Comparison of ENCODE assay signal across 8 mouse cellular contexts in the genomic region with DNA sequence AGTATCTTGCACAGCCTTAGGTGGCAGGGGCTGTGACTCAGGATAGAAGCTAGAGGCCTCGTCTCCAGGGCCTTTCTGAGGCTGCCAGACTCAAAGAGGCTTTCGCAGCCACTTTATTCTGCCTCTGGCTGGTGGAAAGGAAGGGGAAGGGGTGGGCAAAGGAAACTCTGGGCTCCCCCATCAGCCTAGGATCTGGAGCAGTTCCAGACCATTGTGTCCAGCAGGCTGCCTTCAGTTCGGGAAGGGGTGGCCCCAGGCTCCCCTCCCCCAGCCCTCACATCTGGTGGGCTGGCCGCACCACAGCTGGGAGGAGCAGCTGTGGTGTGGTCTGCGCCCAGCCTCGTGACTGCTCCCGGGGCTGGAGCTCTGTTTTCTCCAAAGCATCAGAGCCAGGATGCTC. TPM values are rescaled to one million over a fixed set of nuclear protein-coding genes. Genes with fewer than 3 reads are reported as not detected.
DNase-seq lines count a peak whose midpoint lies in the region; ATAC-seq and TF ChIP-seq lines count a peak whose summit lies in the region.

No protein-coding gene starts in this region.

- peaks cover 20% of the 10 kb centered on the region for H3K36me3 ChIP-seq in midbrain, embryonic 13.5 days
- H3K36me3 ChIP-seq in midbrain, embryonic 14.5 days (ENCODE audit: control insufficient read depth, insufficient read depth, low read length), result 0 out of 2 replicates have a peak, but pooled peaks cover 10% of the 10 kb centered on the region
- peaks cover 24% of the 10 kb centered on the region for H3K36me3 ChIP-seq in intestine, embryonic 16.5 days (ENCODE audit: control insufficient read depth, insufficient read depth, low read length)
- H3K36me3 ChIP-seq in liver, embryonic 16.5 days (ENCODE audit: control insufficient read depth, insufficient read depth), result no peaks in the 10 kb centered on the region

- H3K9me3 ChIP-seq in midbrain, embryonic 13.5 days, result no peaks in the 10 kb centered on the region
- no peaks in the 10 kb centered on the region for H3K9me3 ChIP-seq in midbrain, embryonic 14.5 days (ENCODE audit: control insufficient read depth, low read length)
- H3K9me3 ChIP-seq in intestine, embryonic 16.5 days (ENCODE audit: control insufficient read depth, low read length), result no peaks in the 10 kb centered on the region
- no peaks in the 10 kb centered on the region for H3K9me3 ChIP-seq in liver, embryonic 16.5 days (replicated peaks; ENCODE audit: control insufficient read depth, low read length)

- 16% methylated on average over 7 of the region's 7 CpGs for WGBS in midbrain, embryonic 13.5 days
- 14% methylated on average over 7 of the region's 7 CpGs for WGBS in midbrain, embryonic 14.5 days
- 32% methylated on average over 7 of the region's 7 CpGs for WGBS in intestine, embryonic 16.5 days
- 23% methylated on average over 7 of the region's 7 CpGs for WGBS in liver, embryonic 16.5 days (ENCODE audit: insufficient replicate concordance)

- H3K9ac ChIP-seq in midbrain, embryonic 13.5 days (replicated peaks), result peak overlapping the region; percentile 32; the same call in 1 of the 2 replicates
- H3K9ac ChIP-seq in midbrain, embryonic 14.5 days (replicated peaks; ENCODE audit: low read length), result no peak overlapping the region
- H3K9ac ChIP-seq in intestine, embryonic 16.5 days (ENCODE audit: low read depth, low read length), result peak overlapping the region; percentile 23; the same call in 1 of the 2 replicates
- no peak overlapping the region for H3K9ac ChIP-seq in liver, embryonic 16.5 days (ENCODE audit: low read depth, low read length)

- peaks cover 30% of the 10 kb centered on the region for H3K4me1 ChIP-seq in midbrain, embryonic 13.5 days (replicated peaks)
- peaks cover 16% of the 10 kb centered on the region for H3K4me1 ChIP-seq in midbrain, embryonic 14.5 days (ENCODE audit: control insufficient read depth, insufficient read depth, low read length)
- H3K4me1 ChIP-seq in intestine, embryonic 16.5 days (ENCODE audit: control insufficient read depth, insufficient read depth, low read length), result peaks cover 39% of the 10 kb centered on the region
- H3K4me1 ChIP-seq in liver, embryonic 16.5 days (ENCODE audit: control insufficient read depth, low read depth, low read length), result no peaks in the 10 kb centered on the region; the same call in none of the 2 replicates

- no peak overlapping the region for H3K4me3 ChIP-seq in midbrain, embryonic 13.5 days (replicated peaks)
- no peak overlapping the region for H3K4me3 ChIP-seq in midbrain, embryonic 14.5 days (replicated peaks; ENCODE audit: low read depth, low read length)
- peak overlapping the region; percentile 64 for H3K4me3 ChIP-seq in gastrocnemius, adult 2 months
- H3K4me3 ChIP-seq in intestine, embryonic 16.5 days (ENCODE audit: low read length), result no peak overlapping the region
- H3K4me3 ChIP-seq in liver, embryonic 16.5 days (ENCODE audit: low read depth, low read length), result no peak overlapping the region

- ATAC-seq in midbrain, embryonic 13.5 days, result no peak
- ATAC-seq in midbrain, embryonic 14.5 days (ENCODE audit: low FRiP score, low TSS enrichment), result no peak
- peak; percentile 29; the same call in 1 of the 2 replicates for ATAC-seq in intestine, embryonic 16.5 days
- ATAC-seq in liver, embryonic 16.5 days (ENCODE audit: low read depth), result peak; percentile 30; the same call in 1 of the 2 replicates
- no peak for ATAC-seq in erythroblast, adult 5-6 weeks (replicated peaks; ENCODE audit: low FRiP score, poor library complexity, severe bottlenecking)
- ATAC-seq in megakaryocyte, adult 5-6 weeks (ENCODE audit: poor library complexity, severe bottlenecking), result no peak

- no peak for TF ChIP-seq CTCF in gastrocnemius, adult 2 months (IDR thresholded peaks at IDR 0.05)

- peaks cover 7% of the 10 kb centered on the region; the same call in 1 of the 2 replicates for H3K27me3 ChIP-seq in midbrain, embryonic 13.5 days
- no peaks in the 10 kb centered on the region for H3K27me3 ChIP-seq in midbrain, embryonic 14.5 days (ENCODE audit: control insufficient read depth, insufficient read depth, low read length)
- H3K27me3 ChIP-seq in intestine, embryonic 16.5 days (replicated peaks; ENCODE audit: control insufficient read depth, insufficient read depth, low read length), result no peaks in the 10 kb centered on the region
- H3K27me3 ChIP-seq in liver, embryonic 16.5 days (ENCODE audit: control insufficient read depth, insufficient read depth, low read depth, low read length), result peaks cover 31% of the 10 kb centered on the region

- DNase-seq in midbrain, embryonic 14.5 days, result no peak
- peak; percentile 86 for DNase-seq in gastrocnemius, adult 2 months
- no peak for DNase-seq in right cerebral cortex, postnatal 10 days (ENCODE audit: low spot score in 2 of 2)

- no peak overlapping the region for H3K4me2 ChIP-seq in midbrain, embryonic 13.5 days (replicated peaks)
- H3K4me2 ChIP-seq in midbrain, embryonic 14.5 days (ENCODE audit: low read length), result no peak overlapping the region
- H3K4me2 ChIP-seq in intestine, embryonic 16.5 days (ENCODE audit: low read depth, low read length), result peak overlapping the region; percentile 20; the same call in 1 of the 2 replicates
- H3K4me2 ChIP-seq in liver, embryonic 16.5 days (ENCODE audit: low read depth, low read length), result no peak overlapping the region

- intact Hi-C loops in gastrocnemius, adult 2 months (cut with DNase I), result loop anchor here (10.0 kb wide), 1 partner anchor 747 kb away; no protein-coding TSS in a partner anchor

- 0 out of 2 replicates have a peak overlapping the region, but pooled peaks have one; percentile 25 for H3K27ac ChIP-seq in midbrain, embryonic 13.5 days
- H3K27ac ChIP-seq in midbrain, embryonic 14.5 days (replicated peaks; ENCODE audit: low read depth, low read length), result no peak overlapping the region
- peak overlapping the region; percentile 79 for H3K27ac ChIP-seq in gastrocnemius, adult 2 months
- peak overlapping the region; percentile 69 for H3K27ac ChIP-seq in intestine, embryonic 16.5 days (ENCODE audit: low read length)
- peak overlapping the region; percentile 15; the same call in 1 of the 2 replicates for H3K27ac ChIP-seq in liver, embryonic 16.5 days (ENCODE audit: low read length)

RNA-seq across cellular contexts. Expression of gene Grasp, which starts 4.0 kb away (rescaled TPM):
- polyA plus RNA-seq in midbrain, embryonic 13.5 days (2015; fragmentation: Nextera tagmentation; extraction: Ambion mirVana), result 1.7 and 2.4 TPM in 2 replicates
- polyA plus RNA-seq in midbrain, embryonic 14.5 days (2014; fragmentation: Nextera tagmentation; extraction: Ambion mirVana), result 0.93 and 0.97 TPM in 2 replicates
- 1 to 10 TPM; 5.8 to 5.9 TPM for total RNA-seq in gastrocnemius, adult 2 months (2021)
- polyA plus RNA-seq in intestine, embryonic 16.5 days (2015; fragmentation: Nextera tagmentation; extraction: Ambion mirVana), result 2.3 and 2.8 TPM in 2 replicates
- 0.36 and 0.54 TPM in 2 replicates for polyA plus RNA-seq in liver, embryonic 16.5 days (2015; fragmentation: Nextera tagmentation; extraction: Ambion mirVana)
- not detected in 2 replicates for total RNA-seq in erythroblast, adult 5-6 weeks (2015; ENCODE audit: low replicate concordance)
- 0.84 TPM in 1 of 2 replicates, not detected in the other for total RNA-seq in erythroblast, adult 5-6 weeks (2017; ENCODE audit: low replicate concordance)
- total RNA-seq in megakaryocyte, adult 5-6 weeks (2015), result 0.16 and 0.30 TPM in 2 replicates
- 0.29 and 0.85 TPM in 2 replicates for total RNA-seq in megakaryocyte, adult 5-6 weeks (2017)

RNA-seq across cellular contexts. Expression of gene Nr4a1, which starts 26.1 kb away (rescaled TPM):
- polyA plus RNA-seq in midbrain, embryonic 13.5 days (2015; fragmentation: Nextera tagmentation; extraction: Ambion mirVana), result 2.8 and 3.1 TPM in 2 replicates
- 2.9 and 3.5 TPM in 2 replicates for polyA plus RNA-seq in midbrain, embryonic 14.5 days (2014; fragmentation: Nextera tagmentation; extraction: Ambion mirVana)
- total RNA-seq in gastrocnemius, adult 2 months (2021), result 100 to 1,000 TPM; 143 to 146 TPM
- 8.6 and 10.0 TPM in 2 replicates for polyA plus RNA-seq in intestine, embryonic 16.5 days (2015; fragmentation: Nextera tagmentation; extraction: Ambion mirVana)
- 0.67 and 0.69 TPM in 2 replicates for polyA plus RNA-seq in liver, embryonic 16.5 days (2015; fragmentation: Nextera tagmentation; extraction: Ambion mirVana)
- total RNA-seq in erythroblast, adult 5-6 weeks (2015; ENCODE audit: low replicate concordance), result 3.3 and 11.3 TPM in 2 replicates
- 6.0 and 15.7 TPM in 2 replicates for total RNA-seq in erythroblast, adult 5-6 weeks (2017; ENCODE audit: low replicate concordance)
- 42.1 and 45.0 TPM in 2 replicates for total RNA-seq in megakaryocyte, adult 5-6 weeks (2015)
- 37.0 TPM in 2 replicates for total RNA-seq in megakaryocyte, adult 5-6 weeks (2017)

RNA-seq across cellular contexts. Expression of gene Acvr1b, which starts 54.1 kb away (rescaled TPM):
- 18.2 and 19.2 TPM in 2 replicates for polyA plus RNA-seq in midbrain, embryonic 13.5 days (2015; fragmentation: Nextera tagmentation; extraction: Ambion mirVana)
- polyA plus RNA-seq in midbrain, embryonic 14.5 days (2014; fragmentation: Nextera tagmentation; extraction: Ambion mirVana), result 30.4 and 39.0 TPM in 2 replicates
- 10 to 100 TPM; 26.9 to 30.8 TPM for total RNA-seq in gastrocnemius, adult 2 months (2021)
- 10.4 and 11.0 TPM in 2 replicates for polyA plus RNA-seq in intestine, embryonic 16.5 days (2015; fragmentation: Nextera tagmentation; extraction: Ambion mirVana)
- polyA plus RNA-seq in liver, embryonic 16.5 days (2015; fragmentation: Nextera tagmentation; extraction: Ambion mirVana), result 2.0 and 2.1 TPM in 2 replicates
- total RNA-seq in erythroblast, adult 5-6 weeks (2015; ENCODE audit: low replicate concordance), result 0.38 and 0.84 TPM in 2 replicates
- 2.6 and 2.9 TPM in 2 replicates for total RNA-seq in erythroblast, adult 5-6 weeks (2017; ENCODE audit: low replicate concordance)
- total RNA-seq in megakaryocyte, adult 5-6 weeks (2015), result 7.4 and 7.7 TPM in 2 replicates
- 15.2 and 17.1 TPM in 2 replicates for total RNA-seq in megakaryocyte, adult 5-6 weeks (2017)

RNA-seq across cellular contexts. Expression of gene Atg101, which starts 56.1 kb away (rescaled TPM):
- polyA plus RNA-seq in midbrain, embryonic 13.5 days (2015; fragmentation: Nextera tagmentation; extraction: Ambion mirVana), result 79.1 and 82.8 TPM in 2 replicates
- 61.2 and 87.4 TPM in 2 replicates for polyA plus RNA-seq in midbrain, embryonic 14.5 days (2014; fragmentation: Nextera tagmentation; extraction: Ambion mirVana)
- 10 to 100 TPM; 23.7 to 32.4 TPM for total RNA-seq in gastrocnemius, adult 2 months (2021)
- polyA plus RNA-seq in intestine, embryonic 16.5 days (2015; fragmentation: Nextera tagmentation; extraction: Ambion mirVana), result 58.3 and 67.1 TPM in 2 replicates
- 25.0 and 26.1 TPM in 2 replicates for polyA plus RNA-seq in liver, embryonic 16.5 days (2015; fragmentation: Nextera tagmentation; extraction: Ambion mirVana)
- total RNA-seq in erythroblast, adult 5-6 weeks (2015; ENCODE audit: low replicate concordance), result 7.9 and 14.2 TPM in 2 replicates
- total RNA-seq in erythroblast, adult 5-6 weeks (2017; ENCODE audit: low replicate concordance), result 13.0 and 14.1 TPM in 2 replicates
- total RNA-seq in megakaryocyte, adult 5-6 weeks (2015), result 8.2 and 12.1 TPM in 2 replicates
- total RNA-seq in megakaryocyte, adult 5-6 weeks (2017), result 53.3 and 58.0 TPM in 2 replicates

Comparison
In these comparisons a context has a peak if more than half of its experiments do, and no peak if none do; other contexts are left out.
1. H3K9ac ChIP-seq: peak in midbrain, embryonic 13.5 days (single experiment) and intestine, embryonic 16.5 days (single experiment); none in midbrain, embryonic 14.5 days (single experiment) and liver, embryonic 16.5 days (single experiment).
2. ATAC-seq: peak in intestine, embryonic 16.5 days (single experiment) and liver, embryonic 16.5 days (single experiment); none in midbrain, embryonic 13.5 days (single experiment), midbrain, embryonic 14.5 days (single experiment), erythroblast, adult 5-6 weeks (single experiment) and megakaryocyte, adult 5-6 weeks (single experiment).